ENCODE assay signal across 10 mouse cellular contexts in the genomic region with DNA sequence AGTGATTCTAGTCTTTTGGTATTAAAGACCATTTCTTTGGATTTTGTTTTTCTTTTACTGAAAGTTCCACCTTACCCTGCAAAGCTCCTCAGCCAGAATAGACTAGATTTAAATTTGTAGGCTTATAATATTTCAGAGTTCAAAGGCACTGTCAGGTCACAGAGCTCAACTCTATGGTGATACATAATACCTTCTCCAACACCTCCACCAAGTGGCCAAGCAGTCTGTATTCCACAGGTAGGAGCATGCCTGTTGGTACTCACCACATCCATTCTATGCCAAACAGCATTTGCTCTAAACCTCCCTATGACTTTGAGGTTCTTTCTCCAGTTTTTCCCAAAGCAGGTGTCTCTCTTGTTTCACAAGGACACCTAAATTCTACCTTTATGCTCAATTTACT.
DNase-seq lines count a peak whose midpoint lies in the region; ATAC-seq lines count a peak whose summit lies in the region.
"Had no signal": no experiment of that assay in that cellular context is flagged by ENCODE, and none has a peak within 500 bp of the region (broad histone marks: within the 10 kb centered on the region; RNA-seq: fewer than 3 reads in every experiment).

No protein-coding gene starts in this region.

- H3K4me1 ChIP-seq in heart, embryonic 11.5 days (ENCODE audit: control insufficient read depth, insufficient read depth, low read length), result no peaks in the 10 kb centered on the region
- H3K4me1 ChIP-seq in limb, embryonic 10.5 days, result no peaks in the 10 kb centered on the region
- H3K4me1 ChIP-seq: hindbrain, embryonic 10.5 days had no signal

- H3K9ac ChIP-seq in heart, embryonic 11.5 days (ENCODE audit: low read depth, low read length), result no peak overlapping the region

- no peaks in the 10 kb centered on the region for H3K9me3 ChIP-seq in heart, embryonic 11.5 days (replicated peaks; ENCODE audit: control insufficient read depth, low read length)
- no peaks in the 10 kb centered on the region for H3K9me3 ChIP-seq in limb, embryonic 10.5 days (replicated peaks)
- H3K9me3 ChIP-seq: hindbrain, embryonic 10.5 days had no signal

- no peaks in the 10 kb centered on the region for H3K36me3 ChIP-seq in heart, embryonic 11.5 days (ENCODE audit: control insufficient read depth, insufficient read depth, low read length)
- no peaks in the 10 kb centered on the region for H3K36me3 ChIP-seq in limb, embryonic 10.5 days
- H3K36me3 ChIP-seq: hindbrain, embryonic 10.5 days had no signal

- DNase-seq in heart, postnatal 4 days, result peak; percentile 9
- DNase-seq in thymus, postnatal 14 days, result peak; percentile 25
- DNase-seq in thymus, postnatal 25 days, result no peak
- peak; percentile 26 for DNase-seq in adrenal gland, postnatal 14 days
- DNase-seq in limb, embryonic 10.5 days (ENCODE audit: low spot score), result no peak
- no peak for DNase-seq in layer of hippocampus, adult 11-12 months (ENCODE audit: low spot score)
- DNase-seq: right cerebral cortex, postnatal 14 days had no signal

- no peak overlapping the region for H3K4me2 ChIP-seq in heart, embryonic 11.5 days

- H3K27ac ChIP-seq in heart, embryonic 11.5 days (ENCODE audit: low read depth, low read length), result no peak overlapping the region
- no peak overlapping the region for H3K27ac ChIP-seq in limb, embryonic 10.5 days
- H3K27ac ChIP-seq: hindbrain, embryonic 10.5 days; macrophage had no signal

- no peak overlapping the region for H3K4me3 ChIP-seq in heart, embryonic 11.5 days (ENCODE audit: low read depth, low read length)
- no peak overlapping the region for H3K4me3 ChIP-seq in limb, embryonic 10.5 days
- H3K4me3 ChIP-seq: hindbrain, embryonic 10.5 days had no signal

- no peaks in the 10 kb centered on the region for H3K27me3 ChIP-seq in heart, embryonic 11.5 days (ENCODE audit: control insufficient read depth, insufficient read depth, low read length)
- H3K27me3 ChIP-seq in limb, embryonic 10.5 days (ENCODE audit: low read depth, poor library complexity, severe bottlenecking), result no peaks in the 10 kb centered on the region

- no peak for ATAC-seq in heart, embryonic 11.5 days (replicated peaks; ENCODE audit: insufficient number of reproducible peaks, low FRiP score, low TSS enrichment)

Comparison
In these comparisons a context has a peak if more than half of its experiments do, and no peak if none do; other contexts are left out.
1. DNase-seq: peak in heart, postnatal 4 days (single experiment), thymus, postnatal 14 days (single experiment) and adrenal gland, postnatal 14 days (single experiment); none in thymus, postnatal 25 days (single experiment), limb, embryonic 10.5 days (single experiment) and layer of hippocampus, adult 11-12 months (single experiment).